Mouse (Mus musculus): ENCODE measurements around the gene Hmgb3. TPM values are rescaled to one million over a fixed set of nuclear protein-coding genes. Genes with fewer than 3 reads are reported as not detected.

Hmgb3 gene
- polyA plus RNA-seq, 1 experiment from 2014 or later, result 670 TPM

- H3K4me2 ChIP-seq (ENCODE audit: low read depth, severe bottlenecking), result no peak overlapping the region
- ATAC-seq (ENCODE audit: insufficient number of reproducible peaks, low FRiP score, low TSS enrichment, low read depth) (no peak), DNase-seq (ENCODE audit: low spot score) (no peak)
- H3K9ac ChIP-seq (ENCODE audit: low read length), result no peak overlapping the region
- no peaks in the 10 kb centered on the region for H3K27me3 ChIP-seq (ENCODE audit: control insufficient read depth, insufficient read depth, low read length)
- H3K27ac ChIP-seq (replicated peaks; ENCODE audit: low read depth, low read length), result no peak overlapping the region
- no peaks in the 10 kb centered on the region for H3K9me3 ChIP-seq (ENCODE audit: control insufficient read depth, low read length)
- H3K4me3 ChIP-seq (ENCODE audit: low read depth, low read length), result no peak overlapping the region
- 62% methylated on average over 6 of the region's 6 CpGs for WGBS
- H3K36me3 ChIP-seq (ENCODE audit: control insufficient read depth, insufficient read depth, low read length), result no peaks in the 10 kb centered on the region
- no peaks in the 10 kb centered on the region for H3K4me1 ChIP-seq (ENCODE audit: control insufficient read depth, insufficient read depth, low read length)
These were observed 27.1 kb upstream of the Hmgb3 start for GRCm38 (mm10) chrX:71528646-71529045.

GRCm38 (mm10) chrX:71532635-71533034 is 23.1 kb upstream of the Hmgb3 start:
- no peak overlapping the region for H3K9ac ChIP-seq (ENCODE audit: low read length)
- no peaks in the 10 kb centered on the region for H3K36me3 ChIP-seq (ENCODE audit: control insufficient read depth, insufficient read depth, low read length)
- H3K27me3 ChIP-seq (ENCODE audit: control insufficient read depth, insufficient read depth, low read length), result no peaks in the 10 kb centered on the region
- H3K4me3 ChIP-seq (ENCODE audit: low read depth, low read length), result no peak overlapping the region
- 66% methylated on average over 3 of the region's 3 CpGs for WGBS
- no peaks in the 10 kb centered on the region for H3K9me3 ChIP-seq (ENCODE audit: control insufficient read depth, low read length)
- DNase-seq (ENCODE audit: low spot score), result no peak
- H3K4me1 ChIP-seq (ENCODE audit: control insufficient read depth, insufficient read depth, low read length), result no peaks in the 10 kb centered on the region
- H3K4me2 ChIP-seq (ENCODE audit: low read depth, severe bottlenecking), result no peak overlapping the region
- ATAC-seq (ENCODE audit: insufficient number of reproducible peaks, low FRiP score, low TSS enrichment, low read depth), result no peak
- no peak overlapping the region for H3K27ac ChIP-seq (replicated peaks; ENCODE audit: low read depth, low read length)

- Histone ChIP-seq H3K36me3 (ENCODE audit: control insufficient read depth, insufficient read depth, low read length) (no peaks in the 10 kb centered on the region), H3K4me3 (ENCODE audit: low read depth, low read length) (no peak overlapping the region), H3K4me2 (ENCODE audit: low read depth, severe bottlenecking) (no peak overlapping the region), H3K9me3 (ENCODE audit: control insufficient read depth, low read length) (no peaks in the 10 kb centered on the region), H3K4me1 (ENCODE audit: control insufficient read depth, insufficient read depth, low read length) (no peaks in the 10 kb centered on the region), H3K9ac (ENCODE audit: low read length) (no peak overlapping the region), H3K27ac (replicated peaks; ENCODE audit: low read depth, low read length) (no peak overlapping the region), H3K27me3 (ENCODE audit: control insufficient read depth, insufficient read depth, low read length) (no peaks in the 10 kb centered on the region)
- no peak for DNase-seq (ENCODE audit: low spot score)
- 81% methylated on average over 5 of the region's 5 CpGs for WGBS
- no peak for ATAC-seq (ENCODE audit: insufficient number of reproducible peaks, low FRiP score, low TSS enrichment, low read depth)
These were observed 21.6 kb upstream of the Hmgb3 start for GRCm38 (mm10) chrX:71534102-71534501.

- ATAC-seq (ENCODE audit: insufficient number of reproducible peaks, low FRiP score, low TSS enrichment, low read depth), result no peak
- Histone ChIP-seq H3K4me1 (ENCODE audit: control insufficient read depth, insufficient read depth, low read length) (no peaks in the 10 kb centered on the region), H3K4me2 (ENCODE audit: low read depth, severe bottlenecking) (no peak overlapping the region), H3K9ac (ENCODE audit: low read length) (no peak overlapping the region), H3K27ac (replicated peaks; ENCODE audit: low read depth, low read length) (no peak overlapping the region), H3K4me3 (ENCODE audit: low read depth, low read length) (no peak overlapping the region), H3K9me3 (ENCODE audit: control insufficient read depth, low read length) (no peaks in the 10 kb centered on the region), H3K27me3 (ENCODE audit: control insufficient read depth, insufficient read depth, low read length) (no peaks in the 10 kb centered on the region), H3K36me3 (ENCODE audit: control insufficient read depth, insufficient read depth, low read length) (no peaks in the 10 kb centered on the region)
- no peak for DNase-seq (ENCODE audit: low spot score)
- 88% methylated on average over 2 of the region's 2 CpGs for WGBS
These were observed 17.9 kb upstream of the Hmgb3 start for GRCm38 (mm10) chrX:71537791-71538190.

- H3K27ac ChIP-seq (replicated peaks; ENCODE audit: low read depth, low read length), result no peak overlapping the region
- ATAC-seq (ENCODE audit: insufficient number of reproducible peaks, low FRiP score, low TSS enrichment, low read depth) (no peak), DNase-seq (ENCODE audit: low spot score) (no peak)
- H3K36me3 ChIP-seq (ENCODE audit: control insufficient read depth, insufficient read depth, low read length), result no peaks in the 10 kb centered on the region
- H3K9ac ChIP-seq (ENCODE audit: low read length), result no peak overlapping the region
- no peaks in the 10 kb centered on the region for H3K4me1 ChIP-seq (ENCODE audit: control insufficient read depth, insufficient read depth, low read length)
- 81% methylated on average over 7 of the region's 7 CpGs for WGBS
- no peak overlapping the region for H3K4me2 ChIP-seq (ENCODE audit: low read depth, severe bottlenecking)
- H3K4me3 ChIP-seq (ENCODE audit: low read depth, low read length), result no peak overlapping the region
- no peaks in the 10 kb centered on the region for H3K9me3 ChIP-seq (ENCODE audit: control insufficient read depth, low read length)
- H3K27me3 ChIP-seq (ENCODE audit: control insufficient read depth, insufficient read depth, low read length), result no peaks in the 10 kb centered on the region
These were observed 14.8 kb upstream of the Hmgb3 start for GRCm38 (mm10) chrX:71540821-71541510.

- 70% methylated on average over 5 of the region's 5 CpGs for WGBS
- Histone ChIP-seq H3K4me3 (ENCODE audit: low read depth, low read length) (no peak overlapping the region), H3K4me1 (ENCODE audit: control insufficient read depth, insufficient read depth, low read length) (no peaks in the 10 kb centered on the region), H3K9ac (ENCODE audit: low read length) (no peak overlapping the region), H3K36me3 (ENCODE audit: control insufficient read depth, insufficient read depth, low read length) (no peaks in the 10 kb centered on the region), H3K9me3 (ENCODE audit: control insufficient read depth, low read length) (no peaks in the 10 kb centered on the region), H3K4me2 (ENCODE audit: low read depth, severe bottlenecking) (no peak overlapping the region), H3K27ac (replicated peaks; ENCODE audit: low read depth, low read length) (no peak overlapping the region), H3K27me3 (ENCODE audit: control insufficient read depth, insufficient read depth, low read length) (no peaks in the 10 kb centered on the region)
- no peak for DNase-seq (ENCODE audit: low spot score)
- no peak for ATAC-seq (ENCODE audit: insufficient number of reproducible peaks, low FRiP score, low TSS enrichment, low read depth)
These were observed 11.0 kb upstream of the Hmgb3 start for GRCm38 (mm10) chrX:71544731-71545130.

- ATAC-seq (ENCODE audit: insufficient number of reproducible peaks, low FRiP score, low TSS enrichment, low read depth), result no peak
- no peak overlapping the region for H3K27ac ChIP-seq (replicated peaks; ENCODE audit: low read depth, low read length)
- WGBS, result 73% methylated on average over 2 of the region's 2 CpGs
- H3K27me3 ChIP-seq (ENCODE audit: control insufficient read depth, insufficient read depth, low read length), result no peaks in the 10 kb centered on the region
- H3K36me3 ChIP-seq (ENCODE audit: control insufficient read depth, insufficient read depth, low read length), result no peaks in the 10 kb centered on the region
- no peaks in the 10 kb centered on the region for H3K9me3 ChIP-seq (ENCODE audit: control insufficient read depth, low read length)
- no peaks in the 10 kb centered on the region for H3K4me1 ChIP-seq (ENCODE audit: control insufficient read depth, insufficient read depth, low read length)
- DNase-seq (ENCODE audit: low spot score), result no peak
- no peak overlapping the region for H3K4me3 ChIP-seq (ENCODE audit: low read depth, low read length)
- no peak overlapping the region for H3K9ac ChIP-seq (ENCODE audit: low read length)
- no peak overlapping the region for H3K4me2 ChIP-seq (ENCODE audit: low read depth, severe bottlenecking)
These were observed 10.6 kb upstream of the Hmgb3 start for GRCm38 (mm10) chrX:71545163-71545562.

GRCm38 (mm10) chrX:71556115-71556941 is 610 bp downstream of the Hmgb3 start:
- Histone ChIP-seq H3K36me3 (ENCODE audit: control insufficient read depth, insufficient read depth, low read length) (no peaks in the 10 kb centered on the region), H3K9me3 (ENCODE audit: control insufficient read depth, low read length) (no peaks in the 10 kb centered on the region), H3K9ac (ENCODE audit: low read length) (peak overlapping the region; percentile 94), H3K27me3 (ENCODE audit: control insufficient read depth, insufficient read depth, low read length) (0 out of 2 replicates have a peak, but pooled peaks cover 2% of the 10 kb centered on the region), H3K4me2 (ENCODE audit: low read depth, severe bottlenecking) (no peak overlapping the region), H3K4me3 (ENCODE audit: low read depth, low read length) (peak overlapping the region; percentile 68), H3K27ac (replicated peaks; ENCODE audit: low read depth, low read length) (peak overlapping the region; percentile 98), H3K4me1 (ENCODE audit: control insufficient read depth, insufficient read depth, low read length) (no peaks in the 10 kb centered on the region)
- ATAC-seq (ENCODE audit: insufficient number of reproducible peaks, low FRiP score, low TSS enrichment, low read depth) (peak; percentile 61), DNase-seq (ENCODE audit: low spot score) (peak; percentile 57)
- WGBS, result 22% methylated on average over 33 of the region's 112 CpGs

All from limb, embryonic 11.5 days (tissue).